Mouse (Mus musculus): ENCODE results near the gene Wdr95.

The Wdr95 gene

GRCm38 (mm10) chr5:149623815-149624675 lies 95.6 kb downstream of the Wdr95 start:
- no peak for DNase-seq (ENCODE audit: low spot score)

- DNase-seq (ENCODE audit: low spot score), result no peak
Measured at GRCm38 (mm10) chr5:149625547-149625946, 97.1 kb downstream of the Wdr95 start.

GRCm38 (mm10) chr5:149634409-149635035 lies 106.0 kb downstream of the Wdr95 start:
- no peak for DNase-seq (ENCODE audit: low spot score)

- no peak for DNase-seq (ENCODE audit: low spot score)
Measured at GRCm38 (mm10) chr5:149635556-149635955, 107.1 kb downstream of the Wdr95 start.

GRCm38 (mm10) chr5:149636075-149636920 lies 107.8 kb downstream of the Wdr95 start, which contains the start of gene Hsph1:
TSS of gene Hsph1 (minus strand) at chr5:149636376.
- peak; percentile 99 for DNase-seq (ENCODE audit: low spot score)

GRCm38 (mm10) chr5:149637306-149637705 lies 108.8 kb downstream of the Wdr95 start:
- no peak for DNase-seq (ENCODE audit: low spot score)

GRCm38 (mm10) chr5:149641277-149641892 lies 112.9 kb downstream of the Wdr95 start:
- DNase-seq (ENCODE audit: low spot score), result peak; percentile 35

- DNase-seq (ENCODE audit: low spot score), result no peak
Measured at GRCm38 (mm10) chr5:149642366-149642765, 113.9 kb downstream of the Wdr95 start.

- no peak for DNase-seq (ENCODE audit: low spot score)
Measured at GRCm38 (mm10) chr5:149642783-149643509, 114.5 kb downstream of the Wdr95 start.

GRCm38 (mm10) chr5:149647367-149648115 lies 119.1 kb downstream of the Wdr95 start:
- no peak for DNase-seq (ENCODE audit: low spot score)

GRCm38 (mm10) chr5:149648196-149648595 lies 119.7 kb downstream of the Wdr95 start:
- no peak for DNase-seq (ENCODE audit: low spot score)

GRCm38 (mm10) chr5:149648895-149649406 lies 120.5 kb downstream of the Wdr95 start:
- peak; percentile 33 for DNase-seq (ENCODE audit: low spot score)

GRCm38 (mm10) chr5:149649499-149650178 lies 121.2 kb downstream of the Wdr95 start:
- no peak for DNase-seq (ENCODE audit: low spot score)

GRCm38 (mm10) chr5:149650179-149650553 lies 121.7 kb downstream of the Wdr95 start:
- DNase-seq (ENCODE audit: low spot score), result no peak

- DNase-seq (ENCODE audit: low spot score), result no peak
Measured at GRCm38 (mm10) chr5:149655636-149656035, 127.2 kb downstream of the Wdr95 start.

GRCm38 (mm10) chr5:149658022-149658421 lies 129.5 kb downstream of the Wdr95 start:
- DNase-seq (ENCODE audit: low spot score), result no peak

GRCm38 (mm10) chr5:149658741-149659413 lies 130.4 kb downstream of the Wdr95 start:
- no peak for DNase-seq (ENCODE audit: low spot score)

- no peak for DNase-seq (ENCODE audit: low spot score)
Measured at GRCm38 (mm10) chr5:149659414-149659780, 130.9 kb downstream of the Wdr95 start.

- DNase-seq (ENCODE audit: low spot score), result no peak
Measured at GRCm38 (mm10) chr5:149661428-149661827, 132.9 kb downstream of the Wdr95 start.

Measured in yolk sac, embryonic 10.5 days (tissue).